Mouse (Mus musculus): ENCODE measurements at regions not wholly inside any gene's neighbourhood (a gene's known extent, or its start where the extent isn't known, plus 50 kb on each side); places are given as distances from the start of the nearest gene placed in this dataset.

GRCm38 (mm10) chr16:58029674-58030073 is 275.1 kb upstream of the Col8a1 start:
- DNase-seq (no peak), ATAC-seq (no peak)
- H3K4me1 ChIP-seq (ENCODE audit: insufficient read depth), result no peaks in the 10 kb centered on the region
- no peak overlapping the region for H3K4me3 ChIP-seq (ENCODE audit: low read depth, low read length)
- 63% methylated on average over 5 of the region's 5 CpGs for WGBS
- no peaks in the 10 kb centered on the region for H3K9me3 ChIP-seq (ENCODE audit: low read length)
- TF ChIP-seq CTCF (IDR thresholded peaks at IDR 0.05; ENCODE audit: low read depth), result no peak
- no peak overlapping the region for H3K27ac ChIP-seq (ENCODE audit: low read depth, low read length)
- no peak overlapping the region for H3K4me2 ChIP-seq (ENCODE audit: low read depth)
- H3K27me3 ChIP-seq (ENCODE audit: insufficient read depth, low read length), result no peaks in the 10 kb centered on the region
- H3K36me3 ChIP-seq (ENCODE audit: insufficient read depth), result no peaks in the 10 kb centered on the region
- no peak overlapping the region for H3K9ac ChIP-seq

- Histone ChIP-seq H3K9ac (no peak overlapping the region), H3K27me3 (ENCODE audit: insufficient read depth, low read length) (no peaks in the 10 kb centered on the region), H3K4me1 (ENCODE audit: insufficient read depth) (0 out of 2 replicates have a peak, but pooled peaks cover 3% of the 10 kb centered on the region), H3K9me3 (ENCODE audit: low read length) (no peaks in the 10 kb centered on the region), H3K36me3 (ENCODE audit: insufficient read depth) (no peaks in the 10 kb centered on the region), H3K4me3 (ENCODE audit: low read depth, low read length) (no peak overlapping the region), H3K4me2 (ENCODE audit: low read depth) (no peak overlapping the region), H3K27ac (ENCODE audit: low read depth, low read length) (no peak overlapping the region)
- WGBS, result 45% methylated on average over 3 of the region's 3 CpGs
- no peak for TF ChIP-seq CTCF (IDR thresholded peaks at IDR 0.05; ENCODE audit: low read depth)
- ATAC-seq, result peak; percentile 88
- DNase-seq, result peak; percentile 55
These were observed 314.2 kb upstream of the Col8a1 start for GRCm38 (mm10) chr16:58068654-58069271.

- Histone ChIP-seq H3K4me1 (ENCODE audit: insufficient read depth) (0 out of 2 replicates have a peak, but pooled peaks cover 3% of the 10 kb centered on the region), H3K36me3 (ENCODE audit: insufficient read depth) (no peaks in the 10 kb centered on the region), H3K27ac (ENCODE audit: low read depth, low read length) (no peak overlapping the region), H3K4me3 (ENCODE audit: low read depth, low read length) (no peak overlapping the region), H3K27me3 (ENCODE audit: insufficient read depth, low read length) (no peaks in the 10 kb centered on the region), H3K9ac (no peak overlapping the region), H3K4me2 (ENCODE audit: low read depth) (no peak overlapping the region), H3K9me3 (ENCODE audit: low read length) (no peaks in the 10 kb centered on the region)
- 61% methylated on average over 3 of the region's 3 CpGs for WGBS
- DNase-seq, result peak; percentile 29
- ATAC-seq, result no peak
- no peak for TF ChIP-seq CTCF (IDR thresholded peaks at IDR 0.05; ENCODE audit: low read depth)
These were observed 317.9 kb upstream of the Col8a1 start for GRCm38 (mm10) chr16:58072441-58072840.

- ATAC-seq (no peak), DNase-seq (no peak)
- H3K4me2 ChIP-seq (ENCODE audit: low read depth), result no peak overlapping the region
- H3K27me3 ChIP-seq (ENCODE audit: insufficient read depth, low read length), result no peaks in the 10 kb centered on the region
- no peak overlapping the region for H3K4me3 ChIP-seq (ENCODE audit: low read depth, low read length)
- H3K9ac ChIP-seq, result no peak overlapping the region
- 43% methylated on average over 4 of the region's 4 CpGs for WGBS
- H3K9me3 ChIP-seq (ENCODE audit: low read length), result no peaks in the 10 kb centered on the region
- no peak for TF ChIP-seq CTCF (IDR thresholded peaks at IDR 0.05; ENCODE audit: low read depth)
- H3K36me3 ChIP-seq (ENCODE audit: insufficient read depth), result no peaks in the 10 kb centered on the region
- H3K27ac ChIP-seq (ENCODE audit: low read depth, low read length), result no peak overlapping the region
- no peaks in the 10 kb centered on the region for H3K4me1 ChIP-seq (ENCODE audit: insufficient read depth)
These were observed 307.9 kb upstream of the Dcbld2 start for GRCm38 (mm10) chr16:58100351-58100750.

GRCm38 (mm10) chr16:58110452-58110851 is 297.8 kb upstream of the Dcbld2 start:
- H3K27ac ChIP-seq (ENCODE audit: low read depth, low read length), result no peak overlapping the region
- H3K9ac ChIP-seq, result no peak overlapping the region
- H3K4me3 ChIP-seq (ENCODE audit: low read depth, low read length), result no peak overlapping the region
- H3K4me1 ChIP-seq (ENCODE audit: insufficient read depth), result no peaks in the 10 kb centered on the region
- H3K4me2 ChIP-seq (ENCODE audit: low read depth), result no peak overlapping the region
- TF ChIP-seq CTCF (IDR thresholded peaks at IDR 0.05; ENCODE audit: low read depth), result no peak
- H3K27me3 ChIP-seq (ENCODE audit: insufficient read depth, low read length), result no peaks in the 10 kb centered on the region
- H3K36me3 ChIP-seq (ENCODE audit: insufficient read depth), result no peaks in the 10 kb centered on the region
- 56% methylated on average over 1 of the region's 1 CpGs for WGBS
- no peaks in the 10 kb centered on the region for H3K9me3 ChIP-seq (ENCODE audit: low read length)
- ATAC-seq (no peak), DNase-seq (peak; percentile 3)

- Histone ChIP-seq H3K27ac (ENCODE audit: low read depth, low read length) (no peak overlapping the region), H3K36me3 (ENCODE audit: insufficient read depth) (no peaks in the 10 kb centered on the region), H3K4me3 (ENCODE audit: low read depth, low read length) (no peak overlapping the region), H3K4me1 (ENCODE audit: insufficient read depth) (no peaks in the 10 kb centered on the region), H3K27me3 (ENCODE audit: insufficient read depth, low read length) (no peaks in the 10 kb centered on the region), H3K9ac (no peak overlapping the region), H3K9me3 (ENCODE audit: low read length) (no peaks in the 10 kb centered on the region), H3K4me2 (ENCODE audit: low read depth) (no peak overlapping the region)
- no peak for DNase-seq
- no peak for ATAC-seq
- TF ChIP-seq CTCF (IDR thresholded peaks at IDR 0.05; ENCODE audit: low read depth), result no peak
- WGBS, result 74% methylated on average over 1 of the region's 1 CpGs
These were observed 282.2 kb upstream of the Dcbld2 start for GRCm38 (mm10) chr16:58126086-58126485.

GRCm38 (mm10) chr16:58136144-58136905 is 271.9 kb upstream of the Dcbld2 start:
- Histone ChIP-seq H3K9me3 (ENCODE audit: low read length) (no peaks in the 10 kb centered on the region), H3K27ac (ENCODE audit: low read depth, low read length) (no peak overlapping the region), H3K4me3 (ENCODE audit: low read depth, low read length) (peak overlapping the region; percentile 16; the same call in 1 of the 2 replicates), H3K4me1 (ENCODE audit: insufficient read depth) (peaks cover 7% of the 10 kb centered on the region; the same call in 1 of the 2 replicates), H3K9ac (no peak overlapping the region), H3K27me3 (ENCODE audit: insufficient read depth, low read length) (no peaks in the 10 kb centered on the region), H3K4me2 (ENCODE audit: low read depth) (peak overlapping the region; percentile 42), H3K36me3 (ENCODE audit: insufficient read depth) (no peaks in the 10 kb centered on the region)
- WGBS, result 20% methylated on average over 12 of the region's 12 CpGs
- peak; percentile 79 for DNase-seq
- peak; percentile 95 for ATAC-seq
- no peak for TF ChIP-seq CTCF (IDR thresholded peaks at IDR 0.05; ENCODE audit: low read depth)

All from forebrain, postnatal 0 days (tissue).